Mouse (Mus musculus): ENCODE measurements around the gene Arid3a.
"Not testable (repeated sequence)": the region's sequence is repeated elsewhere in the genome, so short reads cannot be mapped to it uniquely, and the experiment has no call there.

The Arid3a gene

GRCm38 (mm10) chr10:79926491-79927323 is at the start of gene Arid3a:
Gene Arid3a, plus strand, starts transcription at chr10:79927043.
- DNase-seq (ENCODE audit: low read depth, low spot score): peak; percentile 84

GRCm38 (mm10) chr10:79877174-79877573 is 49.7 kb upstream of the Arid3a start:
- no peak for DNase-seq (ENCODE audit: low read depth, low spot score)

GRCm38 (mm10) chr10:79877757-79878156 is 49.1 kb upstream of the Arid3a start:
- no peak for DNase-seq (ENCODE audit: low read depth, low spot score)

- DNase-seq (ENCODE audit: low read depth, low spot score): no peak
Observed at GRCm38 (mm10) chr10:79879527-79879926, 47.3 kb upstream of the Arid3a start.

- no peak for DNase-seq (ENCODE audit: low read depth, low spot score)
Observed at GRCm38 (mm10) chr10:79880721-79881120, 46.1 kb upstream of the Arid3a start.

- DNase-seq (ENCODE audit: low read depth, low spot score): no peak
Observed at GRCm38 (mm10) chr10:79881981-79882380, 44.9 kb upstream of the Arid3a start.

GRCm38 (mm10) chr10:79883297-79884084 is 43.4 kb upstream of the Arid3a start:
- DNase-seq (ENCODE audit: low read depth, low spot score): no peak

GRCm38 (mm10) chr10:79884446-79884845 is 42.4 kb upstream of the Arid3a start:
- DNase-seq (ENCODE audit: low read depth, low spot score): no peak

- not testable (repeated sequence) for DNase-seq (ENCODE audit: low read depth, low spot score)
Observed at GRCm38 (mm10) chr10:79884938-79885337, 41.9 kb upstream of the Arid3a start.

GRCm38 (mm10) chr10:79886054-79886453 is 40.8 kb upstream of the Arid3a start, which contains the start of gene Elane:
Gene Elane, plus strand, starts transcription at chr10:79886247.
- DNase-seq (ENCODE audit: low read depth, low spot score): no peak

- DNase-seq (ENCODE audit: low read depth, low spot score): no peak
Observed at GRCm38 (mm10) chr10:79886611-79887010, 40.2 kb upstream of the Arid3a start.

GRCm38 (mm10) chr10:79889386-79889785 is 37.5 kb upstream of the Arid3a start:
- no peak for DNase-seq (ENCODE audit: low read depth, low spot score)

GRCm38 (mm10) chr10:79890670-79891069 is 36.2 kb upstream of the Arid3a start, which contains the start of gene Cfd:
Gene Cfd, plus strand, starts transcription at chr10:79890853.
- no peak for DNase-seq (ENCODE audit: low read depth, low spot score)

GRCm38 (mm10) chr10:79892451-79893118 is 34.3 kb upstream of the Arid3a start:
- DNase-seq (ENCODE audit: low read depth, low spot score): not testable (repeated sequence)

GRCm38 (mm10) chr10:79896306-79896705 is 30.5 kb upstream of the Arid3a start:
- no peak for DNase-seq (ENCODE audit: low read depth, low spot score)

GRCm38 (mm10) chr10:79896814-79897213 is 30.0 kb upstream of the Arid3a start:
- no peak for DNase-seq (ENCODE audit: low read depth, low spot score)

- DNase-seq (ENCODE audit: low read depth, low spot score): no peak
Observed at GRCm38 (mm10) chr10:79897316-79898245, 29.3 kb upstream of the Arid3a start.

GRCm38 (mm10) chr10:79900951-79901410 is 25.9 kb upstream of the Arid3a start:
- peak; percentile 87 for DNase-seq (ENCODE audit: low read depth, low spot score)

- no peak for DNase-seq (ENCODE audit: low read depth, low spot score)
Observed at GRCm38 (mm10) chr10:79906712-79907111, 20.1 kb upstream of the Arid3a start.

GRCm38 (mm10) chr10:79907415-79907814 is 19.4 kb upstream of the Arid3a start:
- DNase-seq (ENCODE audit: low read depth, low spot score): no peak

All from telencephalon, adult 2 months (tissue).